Mouse (Mus musculus): ENCODE measurements around the gene Atcay.

GRCm38 (mm10) chr10:81190912-81191321 is 39.7 kb downstream of the Atcay start:
- TF ChIP-seq CTCF (conservative IDR thresholded peaks at IDR 0.05; ENCODE audit: low read length): no peak; the same call in 1 of the 2 replicates
- TF ChIP-seq POU5F1 (IDR thresholded peaks at IDR 0.05; ENCODE audit: borderline replicate concordance, low read length): no peak
- TF ChIP-seq NANOG (IDR thresholded peaks at IDR 0.05; ENCODE audit: borderline replicate concordance, low read length): no peak

Data from E14TG2a.4 (cell line).